Mouse (Mus musculus) brain, embryonic 14.5 days (tissue): ENCODE data around the gene Trappc6b.

Experiments used
- CTCF ChIP-seq: fragments of 200-500 bp; IDR thresholded peaks from 2 replicates; pipeline ENCODE4 v1.5.1; 2012; ENCODE audit warnings: inconsistent platforms, mild to moderate bottlenecking, moderate library complexity, borderline replicate concordance; ENCODE audit not compliant: insufficient read depth, insufficient read length; ENCODE audit errors: extremely low read depth
- POLR2A ChIP-seq: fragments of 200-500 bp; IDR thresholded peaks from 2 replicates; pipeline ENCODE4 v1.6.1; 2012; ENCODE audit warnings: mild to moderate bottlenecking, inconsistent platforms, borderline replicate concordance; ENCODE audit not compliant: poor library complexity, insufficient read depth, insufficient read length, severe bottlenecking; ENCODE audit errors: extremely low read depth

DNA sequence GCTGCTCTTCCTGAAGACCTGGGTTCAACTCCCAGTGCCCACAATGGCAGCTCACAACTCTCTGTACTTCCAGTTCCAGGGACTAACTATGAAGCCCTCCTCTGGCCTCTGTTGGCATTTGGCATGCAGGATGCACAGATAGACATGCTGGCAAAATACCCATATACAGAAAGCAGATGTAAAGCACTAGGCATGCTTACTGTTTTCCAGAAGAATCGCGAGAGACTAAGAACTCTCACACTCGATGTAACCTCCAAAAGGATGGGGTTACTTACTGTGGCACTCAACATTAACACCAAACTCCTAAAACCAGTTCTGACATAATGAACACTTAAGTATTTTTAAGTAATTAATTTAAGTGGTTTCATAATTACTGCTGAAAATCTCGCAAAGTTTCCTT, 950 bp downstream of the Trappc6b start:
- TF ChIP-seq CTCF, result no peak
- no peak for TF ChIP-seq POLR2A
